Mouse (Mus musculus): Measurements from ENCODE around the gene Wdr1.

Wdr1 gene

GRCm38 (mm10) chr5:38563121-38563520, at the start of gene Wdr1:
Wdr1 (minus strand) TSS chr5:38563221.
- POLR2A ChIA-PET = interaction anchor here (0.5 to 19.6 kb wide), 16 partner anchors 8 to 1203 kb away, joined by 3 to 312 read pairs (median 4); no protein-coding TSS in a partner anchor
- CTCF ChIA-PET = interaction anchor here in 1 of 4 experiments (1.3 kb wide), 1 partner anchor 18 kb away, joined by 6 read pairs; no protein-coding TSS in a partner anchor

GRCm38 (mm10) chr5:38611118-38611517, 48.1 kb upstream of the Wdr1 start:
- POLR2A ChIA-PET = interaction anchor here in 1 of 4 experiments (0.6 to 1.6 kb wide), 4 partner anchors 8 to 57 kb away, joined by 3 to 7 read pairs (median 4); no protein-coding TSS in a partner anchor
- CTCF ChIA-PET = no interaction called here

GRCm38 (mm10) chr5:38608219-38608618, 45.2 kb upstream of the Wdr1 start:
- ChIA-PET POLR2A (interaction anchor here in 3 of 4 experiments (0.6 to 3.2 kb wide), 7 partner anchors 13 to 55 kb away, joined by 3 to 19 read pairs (median 4); no protein-coding TSS in a partner anchor), CTCF (interaction anchor here in 3 of 4 experiments (0.9 to 2.7 kb wide), 5 partner anchors 13 to 27 kb away, joined by 3 to 9 read pairs (median 4); no protein-coding TSS in a partner anchor)

- CTCF ChIA-PET = interaction anchor here in 2 of 4 experiments (0.6 to 1.0 kb wide), 2 partner anchors 14 to 22 kb away, joined by 3 read pairs; no protein-coding TSS in a partner anchor
- POLR2A ChIA-PET = interaction anchor here in 2 of 4 experiments (1.2 to 2.1 kb wide), 5 partner anchors 9 to 232 kb away, joined by 3 to 9 read pairs (median 4); partner anchors contain the start of gene Wdr1 (in 1 of the 2)
Measured at GRCm38 (mm10) chr5:38598647-38599304, 35.8 kb upstream of the Wdr1 start.

DNA sequence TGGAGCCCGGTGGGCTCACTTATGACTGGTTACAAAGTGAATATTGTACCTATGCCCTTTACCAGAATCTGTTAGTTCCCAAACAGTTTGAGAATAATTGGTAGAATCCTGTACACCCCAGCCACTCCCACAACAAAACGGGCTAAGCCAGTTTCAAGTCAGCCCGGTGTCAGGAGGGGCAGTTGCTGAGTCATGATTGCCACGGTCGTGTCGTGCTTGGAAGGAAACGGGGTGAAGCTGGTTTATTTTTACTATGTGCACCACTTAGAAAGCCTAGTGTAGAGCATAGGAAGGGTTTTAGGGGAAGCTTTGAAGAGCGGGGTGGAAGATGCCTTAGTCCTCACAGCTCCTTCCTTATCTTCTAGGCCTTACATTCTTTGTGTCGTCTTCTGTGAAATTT, 25.9 kb upstream of the Wdr1 start:
- ChIA-PET POLR2A (interaction anchor here in 3 of 4 experiments (0.7 to 3.9 kb wide), 12 partner anchors 8 to 101 kb away, joined by 3 to 26 read pairs (median 4); partner anchors contain the start of gene Zfp518b (in 1 of the 3)), CTCF (interaction anchor here (0.5 to 3.6 kb wide), 8 partner anchors 8 to 153 kb away, joined by 3 to 19 read pairs (median 4); no protein-coding TSS in a partner anchor)

DNA sequence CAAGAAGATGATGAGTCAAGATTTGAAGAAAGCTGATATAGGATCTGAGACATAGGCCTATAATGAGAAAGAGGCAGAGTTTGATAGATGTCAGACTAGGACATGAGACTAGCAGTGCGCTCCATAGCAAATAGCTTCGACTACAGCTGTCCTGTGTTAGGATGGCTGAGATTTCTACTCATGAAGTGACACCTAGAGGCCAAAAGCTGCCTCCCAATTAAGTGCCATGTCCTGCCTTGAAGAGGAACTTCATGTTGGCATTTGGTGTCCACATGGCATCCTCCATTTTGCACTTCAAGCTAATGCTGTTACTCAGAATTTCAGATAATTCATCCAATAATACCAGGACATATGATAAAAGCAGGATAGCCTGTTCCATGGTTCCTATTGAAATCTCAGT, 22.4 kb upstream of the Wdr1 start:
- CTCF ChIA-PET = no interaction called here
- POLR2A ChIA-PET = no interaction called here

GRCm38 (mm10) chr5:38583026-38583425, 20.0 kb upstream of the Wdr1 start:
- CTCF ChIA-PET = interaction anchor here in 2 of 4 experiments (1.3 to 3.3 kb wide), 3 partner anchors 14 to 50 kb away, joined by 4 to 34 read pairs (median 29); no protein-coding TSS in a partner anchor
- POLR2A ChIA-PET = interaction anchor here in 2 of 4 experiments (0.6 to 3.7 kb wide), 7 partner anchors 13 to 162 kb away, joined by 3 to 53 read pairs (median 9); partner anchors contain the start of gene Wdr1 (in 1 of the 2)

GRCm38 (mm10) chr5:38580703-38581102, 17.7 kb upstream of the Wdr1 start:
- ChIA-PET CTCF (interaction anchor here (0.5 to 3.3 kb wide), 81 partner anchors 8 to 1554 kb away, joined by 3 to 44 read pairs (median 4); partner anchors contain the start of genes Lyar (in 1 of the 4) and Zbtb49 (in 1 of the 4)), POLR2A (interaction anchor here (0.6 to 3.7 kb wide), 76 partner anchors 8 to 1415 kb away, joined by 3 to 53 read pairs (median 4); partner anchors contain the start of genes Wdr1 (in 3 of the 4), Lyar (in 1 of the 4), Zbtb49 (in 1 of the 4) and Zfp518b (in 1 of the 4))

GRCm38 (mm10) chr5:38570876-38571275, 7.9 kb upstream of the Wdr1 start:
- ChIA-PET CTCF (interaction anchor here (0.6 to 1.8 kb wide), 39 partner anchors 9 to 264 kb away, joined by 3 to 19 read pairs (median 4); no protein-coding TSS in a partner anchor), POLR2A (interaction anchor here (0.6 to 19.6 kb wide), 16 partner anchors 9 to 59 kb away, joined by 3 to 312 read pairs (median 6); partner anchors contain the start of gene Wdr1 (in 1 of the 4))

DNA sequence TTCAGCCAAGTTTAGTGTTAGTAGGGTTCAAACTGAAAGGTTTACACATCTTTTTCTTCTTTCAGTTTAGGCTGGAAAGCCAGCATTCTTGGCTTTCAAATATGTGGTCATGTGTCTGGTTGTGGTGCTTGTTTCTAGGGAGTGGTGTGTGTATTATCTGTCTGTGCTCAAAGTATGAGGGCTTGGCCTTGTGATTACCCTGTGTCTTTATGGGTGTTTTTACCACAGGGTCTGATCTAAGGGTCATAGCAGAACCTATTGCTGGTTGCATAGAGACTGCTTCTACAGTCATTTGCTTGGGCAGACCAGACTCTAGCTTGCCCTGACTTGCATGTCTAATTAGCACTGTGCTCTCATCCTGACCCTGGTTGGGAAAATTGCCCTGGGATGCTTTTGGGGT, 5.6 kb upstream of the Wdr1 start:
- ChIA-PET POLR2A (interaction anchor here in 3 of 4 experiments (0.6 to 19.6 kb wide), 11 partner anchors 8 to 341 kb away, joined by 3 to 312 read pairs (median 5); no protein-coding TSS in a partner anchor), CTCF (interaction anchor here in 3 of 4 experiments (0.6 to 1.5 kb wide), 5 partner anchors 12 to 74 kb away, joined by 3 to 6 read pairs (median 4); no protein-coding TSS in a partner anchor)

DNA sequence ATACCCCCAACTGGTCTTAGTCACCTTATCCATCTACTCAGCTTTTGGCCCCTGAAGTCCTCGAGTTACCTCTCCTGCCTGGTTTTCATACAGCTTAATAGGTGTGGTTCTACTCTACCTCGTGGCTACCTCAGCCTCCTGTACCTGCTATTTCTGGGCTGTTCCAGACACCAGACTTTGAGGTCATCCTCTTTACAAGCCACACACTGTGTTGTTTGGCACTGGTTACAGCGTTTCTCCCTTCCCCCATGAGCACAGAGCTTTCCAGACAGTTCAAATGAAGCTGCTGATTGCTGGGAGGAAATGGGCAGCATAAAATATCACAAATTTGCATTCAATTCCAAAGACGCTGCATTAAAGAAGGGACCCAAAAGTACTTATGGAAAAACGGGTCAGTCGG, 1.8 kb upstream of the Wdr1 start:
- POLR2A ChIA-PET = interaction anchor here (0.9 to 19.6 kb wide), 11 partner anchors 9 to 84 kb away, joined by 3 to 312 read pairs (median 6); no protein-coding TSS in a partner anchor
- CTCF ChIA-PET = interaction anchor here in 1 of 4 experiments (0.5 kb wide), 1 partner anchor 58 kb away, joined by 3 read pairs; no protein-coding TSS in a partner anchor

- ChIA-PET CTCF (interaction anchor here in 2 of 4 experiments (1.0 to 1.6 kb wide), 2 partner anchors 9 kb away, joined by 4 to 7 read pairs; no protein-coding TSS in a partner anchor), POLR2A (interaction anchor here (0.6 to 19.6 kb wide), 51 partner anchors 8 to 578 kb away, joined by 3 to 312 read pairs (median 4); partner anchors contain the start of genes Lyar (in 1 of the 4), Zbtb49 (in 1 of the 4) and Zfp518b (in 1 of the 4))
Measured at GRCm38 (mm10) chr5:38561426-38562024, 1.5 kb downstream of the Wdr1 start.

GRCm38 (mm10) chr5:38560586-38561425, 2.2 kb downstream of the Wdr1 start:
- CTCF ChIA-PET = interaction anchor here in 2 of 4 experiments (1.2 to 1.6 kb wide), 2 partner anchors 10 kb away, joined by 5 to 7 read pairs; no protein-coding TSS in a partner anchor
- POLR2A ChIA-PET = interaction anchor here (0.5 to 19.6 kb wide), 48 partner anchors 8 to 359 kb away, joined by 3 to 312 read pairs (median 4); partner anchors contain the start of genes Lyar (in 1 of the 4), Zbtb49 (in 1 of the 4) and Zfp518b (in 1 of the 4)

DNA sequence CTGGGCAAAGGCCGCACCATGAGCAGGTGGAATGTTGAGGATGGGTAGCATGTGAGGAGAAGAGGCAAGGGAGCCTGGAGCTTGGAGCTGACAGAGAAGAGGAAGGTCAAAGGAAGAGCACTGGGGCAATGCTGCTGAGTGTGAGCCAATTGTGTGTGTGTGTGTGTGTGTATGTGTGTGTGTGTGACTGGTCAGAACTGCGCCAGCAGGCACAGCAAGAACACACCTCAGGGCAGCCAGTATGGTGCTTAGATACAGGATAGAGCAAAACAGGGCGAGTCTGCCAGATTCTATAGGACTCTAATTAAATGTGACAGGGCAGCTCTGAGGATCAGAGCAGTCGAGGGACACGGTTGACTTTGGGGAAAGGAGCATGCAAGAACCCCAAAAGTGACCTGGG, 4.2 kb downstream of the Wdr1 start:
- POLR2A ChIA-PET = interaction anchor here (0.6 to 19.6 kb wide), 22 partner anchors 3 to 312 kb away, joined by 3 to 312 read pairs (median 4); partner anchors contain the start of gene Wdr1 (in 1 of the 4)
- CTCF ChIA-PET = interaction anchor here in 2 of 4 experiments (0.8 to 1.6 kb wide), 3 partner anchors 12 to 29 kb away, joined by 3 to 4 read pairs (median 3); no protein-coding TSS in a partner anchor

GRCm38 (mm10) chr5:38557811-38558210, 5.2 kb downstream of the Wdr1 start:
- POLR2A ChIA-PET = interaction anchor here (0.6 to 19.6 kb wide), 28 partner anchors 4 to 283 kb away, joined by 3 to 312 read pairs (median 4); partner anchors contain the start of gene Wdr1 (in 1 of the 4)
- CTCF ChIA-PET = interaction anchor here in 1 of 4 experiments (1.0 to 1.6 kb wide), 3 partner anchors 13 to 321 kb away, joined by 3 to 4 read pairs (median 4); no protein-coding TSS in a partner anchor

DNA sequence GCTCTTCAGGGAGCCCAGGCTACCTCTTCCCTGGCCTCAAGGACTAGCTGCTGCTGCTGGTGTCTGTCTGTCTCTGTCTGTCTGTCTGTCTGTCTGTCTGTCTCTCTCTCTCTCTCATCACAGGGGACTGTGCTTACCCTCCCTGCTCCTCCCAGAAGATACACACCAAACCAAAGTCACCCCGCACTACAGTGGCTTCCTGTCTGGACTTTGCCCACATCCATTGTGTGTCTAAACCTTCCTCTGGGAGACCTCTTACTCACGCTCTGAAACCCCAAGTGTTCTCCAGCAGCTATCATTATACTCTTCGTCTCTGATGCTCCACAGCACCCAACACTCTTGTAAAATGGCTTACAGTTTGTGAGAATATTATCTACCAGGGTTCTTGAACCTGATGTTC, 6.6 kb downstream of the Wdr1 start:
- POLR2A ChIA-PET = interaction anchor here (0.6 to 19.6 kb wide), 19 partner anchors 5 to 41 kb away, joined by 3 to 312 read pairs (median 6); partner anchors contain the start of gene Wdr1 (in 1 of the 4)
- CTCF ChIA-PET = interaction anchor here in 1 of 4 experiments (1.3 kb wide), 1 partner anchor 64 kb away, joined by 3 read pairs; no protein-coding TSS in a partner anchor

Data from embryonic stem cell, embryonic (primary cell).